Mouse (Mus musculus): ENCODE data around the gene Lpo. TPM values are rescaled to one million over a fixed set of nuclear protein-coding genes. Genes with fewer than 3 reads are reported as not detected.
"Not testable (repeated sequence)": the region's sequence is repeated elsewhere in the genome, so short reads cannot be mapped to it uniquely, and the experiment has no call there.

Gene Lpo
- polyA plus RNA-seq (2011; ENCODE audit: insufficient read depth, insufficient read length, low read depth, missing spikeins), result not detected in 2 replicates

GRCm38 (mm10) chr11:87828239-87828900, at the start of gene Lpo:
TSS of gene Lpo (minus strand) at chr11:87828289.
- H3K27me3 ChIP-seq (ENCODE audit: control insufficient read depth, insufficient read depth, low read length, poor library complexity, severe bottlenecking), result no peaks in the 10 kb centered on the region
- no peaks in the 10 kb centered on the region for H3K9me3 ChIP-seq (replicated peaks; ENCODE audit: control insufficient read depth, insufficient read depth, low read length, poor library complexity, severe bottlenecking)
- no peak within 1 kb of the TSS for H3K27ac ChIP-seq (ENCODE audit: insufficient read depth, low read length)
- H3K4me3 ChIP-seq (ENCODE audit: low read depth, low read length), result no peak within 1 kb of the TSS
- H3K36me3 ChIP-seq (ENCODE audit: control insufficient read depth, insufficient read depth, low read length, poor library complexity, severe bottlenecking), result no peaks in the 10 kb centered on the region
- H3K9ac ChIP-seq (ENCODE audit: low read depth, poor library complexity, severe bottlenecking), result no peak within 1 kb of the TSS
- no peak for TF ChIP-seq EP300 (IDR thresholded peaks at IDR 0.05; ENCODE audit: insufficient read depth, low read depth, low read length)
- no peak for TF ChIP-seq POLR2A (IDR thresholded peaks at IDR 0.05; ENCODE audit: insufficient read depth, low read length)
- TF ChIP-seq CTCF (IDR thresholded peaks at IDR 0.05; ENCODE audit: low read depth, low read length), result no peak
- H3K4me1 ChIP-seq (ENCODE audit: control insufficient read depth, insufficient read depth, low read length), result no peaks in the 10 kb centered on the region

GRCm38 (mm10) chr11:87875436-87875835, 47.3 kb upstream of the Lpo start, which contains the start of gene Epx:
TSS of gene Epx (minus strand) at chr11:87875536.
- no peak within 1 kb of the TSS for H3K27ac ChIP-seq (ENCODE audit: insufficient read depth, low read length)
- no peak for TF ChIP-seq EP300 (IDR thresholded peaks at IDR 0.05; ENCODE audit: insufficient read depth, low read depth, low read length)
- no peak for TF ChIP-seq POLR2A (IDR thresholded peaks at IDR 0.05; ENCODE audit: insufficient read depth, low read length)
- TF ChIP-seq CTCF (IDR thresholded peaks at IDR 0.05; ENCODE audit: low read depth, low read length), result no peak
- no peaks in the 10 kb centered on the region for H3K36me3 ChIP-seq (ENCODE audit: control insufficient read depth, insufficient read depth, low read length, poor library complexity, severe bottlenecking)

GRCm38 (mm10) chr11:87871766-87872165, 43.7 kb upstream of the Lpo start:
- TF ChIP-seq POLR2A (IDR thresholded peaks at IDR 0.05; ENCODE audit: insufficient read depth, low read length) (no peak), EP300 (IDR thresholded peaks at IDR 0.05; ENCODE audit: insufficient read depth, low read depth, low read length) (no peak), CTCF (IDR thresholded peaks at IDR 0.05; ENCODE audit: low read depth, low read length) (no peak)
- no peaks in the 10 kb centered on the region for H3K27me3 ChIP-seq (ENCODE audit: control insufficient read depth, insufficient read depth, low read length, poor library complexity, severe bottlenecking)
- H3K36me3 ChIP-seq (ENCODE audit: control insufficient read depth, insufficient read depth, low read length, poor library complexity, severe bottlenecking), result no peaks in the 10 kb centered on the region
- H3K27ac ChIP-seq (ENCODE audit: insufficient read depth, low read length), result no peak overlapping the region
- no peak overlapping the region for H3K4me3 ChIP-seq (ENCODE audit: low read depth, low read length)
- H3K9ac ChIP-seq (ENCODE audit: low read depth, poor library complexity, severe bottlenecking), result no peak overlapping the region
- no peaks in the 10 kb centered on the region for H3K9me3 ChIP-seq (replicated peaks; ENCODE audit: control insufficient read depth, insufficient read depth, low read length, poor library complexity, severe bottlenecking)
- H3K4me1 ChIP-seq (ENCODE audit: control insufficient read depth, insufficient read depth, low read length), result no peaks in the 10 kb centered on the region

More at GRCm38 (mm10) chr11:87875436-87875835, 47.3 kb upstream of the Lpo start, which contains the start of gene Epx:
- no peaks in the 10 kb centered on the region for H3K9me3 ChIP-seq (replicated peaks; ENCODE audit: control insufficient read depth, insufficient read depth, low read length, poor library complexity, severe bottlenecking)
- H3K27me3 ChIP-seq (ENCODE audit: control insufficient read depth, insufficient read depth, low read length, poor library complexity, severe bottlenecking), result no peaks in the 10 kb centered on the region
- no peak within 1 kb of the TSS for H3K4me3 ChIP-seq (ENCODE audit: low read depth, low read length)
- no peak within 1 kb of the TSS for H3K9ac ChIP-seq (ENCODE audit: low read depth, poor library complexity, severe bottlenecking)
- no peaks in the 10 kb centered on the region for H3K4me1 ChIP-seq (ENCODE audit: control insufficient read depth, insufficient read depth, low read length)

- Histone ChIP-seq H3K4me1 (ENCODE audit: control insufficient read depth, insufficient read depth, low read length) (no peaks in the 10 kb centered on the region), H3K9ac (ENCODE audit: low read depth, poor library complexity, severe bottlenecking) (no peak overlapping the region), H3K36me3 (ENCODE audit: control insufficient read depth, insufficient read depth, low read length, poor library complexity, severe bottlenecking) (no peaks in the 10 kb centered on the region), H3K27ac (ENCODE audit: insufficient read depth, low read length) (no peak overlapping the region), H3K4me3 (ENCODE audit: low read depth, low read length) (no peak overlapping the region), H3K27me3 (ENCODE audit: control insufficient read depth, insufficient read depth, low read length, poor library complexity, severe bottlenecking) (no peaks in the 10 kb centered on the region), H3K9me3 (replicated peaks; ENCODE audit: control insufficient read depth, insufficient read depth, low read length, poor library complexity, severe bottlenecking) (no peaks in the 10 kb centered on the region)
- TF ChIP-seq CTCF (IDR thresholded peaks at IDR 0.05; ENCODE audit: low read depth, low read length) (no peak), POLR2A (IDR thresholded peaks at IDR 0.05; ENCODE audit: insufficient read depth, low read length) (no peak), EP300 (IDR thresholded peaks at IDR 0.05; ENCODE audit: insufficient read depth, low read depth, low read length) (no peak)
Measured at GRCm38 (mm10) chr11:87870096-87870495, 42.0 kb upstream of the Lpo start.

- H3K36me3 ChIP-seq (ENCODE audit: control insufficient read depth, insufficient read depth, low read length, poor library complexity, severe bottlenecking); H3K27ac ChIP-seq (ENCODE audit: insufficient read depth, low read length); H3K4me3 ChIP-seq (ENCODE audit: low read depth, low read length); H3K9ac ChIP-seq (ENCODE audit: low read depth, poor library complexity, severe bottlenecking); H3K4me1 ChIP-seq (ENCODE audit: control insufficient read depth, insufficient read depth, low read length); H3K27me3 ChIP-seq (ENCODE audit: control insufficient read depth, insufficient read depth, low read length, poor library complexity, severe bottlenecking); H3K9me3 ChIP-seq (replicated peaks; ENCODE audit: control insufficient read depth, insufficient read depth, low read length, poor library complexity, severe bottlenecking): not testable (repeated sequence)
Measured at GRCm38 (mm10) chr11:87866891-87867290, 38.8 kb upstream of the Lpo start.

GRCm38 (mm10) chr11:87862805-87863204, 34.7 kb upstream of the Lpo start:
- peaks cover 4% of the 10 kb centered on the region; the same call in 1 of the 2 replicates for H3K36me3 ChIP-seq (ENCODE audit: control insufficient read depth, insufficient read depth, low read length, poor library complexity, severe bottlenecking)
- H3K4me1 ChIP-seq (ENCODE audit: control insufficient read depth, insufficient read depth, low read length), result no peaks in the 10 kb centered on the region
- H3K9ac ChIP-seq (ENCODE audit: low read depth, poor library complexity, severe bottlenecking), result no peak overlapping the region
- no peak overlapping the region for H3K27ac ChIP-seq (ENCODE audit: insufficient read depth, low read length)
- TF ChIP-seq CTCF (IDR thresholded peaks at IDR 0.05; ENCODE audit: low read depth, low read length) (no peak), POLR2A (IDR thresholded peaks at IDR 0.05; ENCODE audit: insufficient read depth, low read length) (no peak), EP300 (IDR thresholded peaks at IDR 0.05; ENCODE audit: insufficient read depth, low read depth, low read length) (no peak)
- no peaks in the 10 kb centered on the region for H3K27me3 ChIP-seq (ENCODE audit: control insufficient read depth, insufficient read depth, low read length, poor library complexity, severe bottlenecking)
- H3K9me3 ChIP-seq (replicated peaks; ENCODE audit: control insufficient read depth, insufficient read depth, low read length, poor library complexity, severe bottlenecking), result no peaks in the 10 kb centered on the region
- H3K4me3 ChIP-seq (ENCODE audit: low read depth, low read length), result no peak overlapping the region
